Mouse (Mus musculus): ENCODE measurements around the gene Xylt1. TPM values are rescaled to one million over a fixed set of nuclear protein-coding genes. Genes with fewer than 3 reads are reported as not detected.

Gene Xylt1
- 10 to 100 TPM; 43.5 to 43.9 TPM for total RNA-seq (2021)
- long read RNA-seq, experiment 1, full-length matches to known transcripts = 4 of 7 reads
- long read RNA-seq, experiment 1, partial matches to known transcripts = 3 of 7 reads
- long read RNA-seq, experiment 1, other reads (novel, unspliced or antisense) = 0 of 7 reads
- long read RNA-seq, experiment 2, full-length matches to known transcripts = 2 of 14 reads
- long read RNA-seq, experiment 2, partial matches to known transcripts = 2 of 14 reads
- long read RNA-seq, experiment 2, other reads (novel, unspliced or antisense) = 10 of 14 reads

- peak; percentile 78 to 81 for DNase-seq (ENCODE audit: low spot score in 2 of 2)
- H3K27ac ChIP-seq = peak within 1 kb of the TSS; percentile 92
- H3K4me3 ChIP-seq = peak within 1 kb of the TSS; percentile 71
- TF ChIP-seq CTCF (conservative IDR thresholded peaks at IDR 0.05) = no peak
These were observed at the start of gene Xylt1 for GRCm38 (mm10) chr7:117380418-117381187. Xylt1 (plus strand) TSS chr7:117380979.

GRCm38 (mm10) chr7:117333936-117334335 is 46.8 kb upstream of the Xylt1 start:
- 0 out of 2 replicates have a peak, but pooled peaks have one; percentile 13 for TF ChIP-seq CTCF (conservative IDR thresholded peaks at IDR 0.05)
- no peak for DNase-seq (ENCODE audit: low spot score in 2 of 2)
- H3K4me3 ChIP-seq = no peak overlapping the region
- no peak overlapping the region for H3K27ac ChIP-seq

- no peak overlapping the region for H3K4me3 ChIP-seq
- H3K27ac ChIP-seq = no peak overlapping the region
- DNase-seq (ENCODE audit: low spot score in 2 of 2) = no peak
- TF ChIP-seq CTCF (conservative IDR thresholded peaks at IDR 0.05) = no peak
These were observed 24.5 kb upstream of the Xylt1 start for GRCm38 (mm10) chr7:117356316-117356715.

GRCm38 (mm10) chr7:117357425-117358194 is 23.2 kb upstream of the Xylt1 start:
- Histone ChIP-seq H3K4me3 (no peak overlapping the region), H3K27ac (no peak overlapping the region)
- TF ChIP-seq CTCF (conservative IDR thresholded peaks at IDR 0.05) = no peak
- no peak for DNase-seq (ENCODE audit: low spot score in 2 of 2)

- DNase-seq (ENCODE audit: low spot score in 2 of 2) = no peak
- no peak overlapping the region for H3K27ac ChIP-seq
- no peak for TF ChIP-seq CTCF (conservative IDR thresholded peaks at IDR 0.05)
These were observed 19.5 kb upstream of the Xylt1 start for GRCm38 (mm10) chr7:117361281-117361680.

GRCm38 (mm10) chr7:117362493-117362892 is 18.3 kb upstream of the Xylt1 start:
- no peak overlapping the region for H3K4me3 ChIP-seq
- peak; percentile 27; the same call in 1 of the 2 replicates for TF ChIP-seq CTCF (conservative IDR thresholded peaks at IDR 0.05)
- no peak for DNase-seq (ENCODE audit: low spot score in 2 of 2)
- H3K27ac ChIP-seq = no peak overlapping the region

More at GRCm38 (mm10) chr7:117361281-117361680, 19.5 kb upstream of the Xylt1 start:
- H3K4me3 ChIP-seq = no peak overlapping the region

GRCm38 (mm10) chr7:117368647-117369289 is 12.0 kb upstream of the Xylt1 start:
- H3K27ac ChIP-seq = no peak overlapping the region
- DNase-seq (ENCODE audit: low spot score in 2 of 2) = no peak
- TF ChIP-seq CTCF (conservative IDR thresholded peaks at IDR 0.05) = no peak
- H3K4me3 ChIP-seq = no peak overlapping the region

- DNase-seq (ENCODE audit: low spot score in 2 of 2) = no peak
- TF ChIP-seq CTCF (conservative IDR thresholded peaks at IDR 0.05) = no peak
- Histone ChIP-seq H3K27ac (no peak overlapping the region), H3K4me3 (no peak overlapping the region)
These were observed 11.4 kb upstream of the Xylt1 start for GRCm38 (mm10) chr7:117369290-117369941.

GRCm38 (mm10) chr7:117375886-117376309 is 4.9 kb upstream of the Xylt1 start:
- peak; percentile 75 to 80 for DNase-seq (ENCODE audit: low spot score in 2 of 2)
- peak; percentile 92 for TF ChIP-seq CTCF (conservative IDR thresholded peaks at IDR 0.05)
- Histone ChIP-seq H3K4me3 (no peak overlapping the region), H3K27ac (no peak overlapping the region)

- H3K27ac ChIP-seq = no peak overlapping the region
- TF ChIP-seq CTCF (conservative IDR thresholded peaks at IDR 0.05) = no peak
- no peak overlapping the region for H3K4me3 ChIP-seq
- DNase-seq (ENCODE audit: low spot score in 2 of 2) = no peak
These were observed 3.6 kb upstream of the Xylt1 start for GRCm38 (mm10) chr7:117377138-117377537.

GRCm38 (mm10) chr7:117380036-117380417 is 752 bp upstream of the Xylt1 start:
- TF ChIP-seq CTCF (conservative IDR thresholded peaks at IDR 0.05) = no peak
- Histone ChIP-seq H3K27ac (no peak overlapping the region), H3K4me3 (peak overlapping the region; percentile 71)
- DNase-seq (ENCODE audit: low spot score in 2 of 2) = peak in 1 of 2 experiments; percentile 3

Measured in layer of hippocampus, adult 2 months (tissue).